Mouse (Mus musculus) gastrocnemius, postnatal 36 days (tissue): ENCODE results near the gene Vmn2r96. TPM values are rescaled to one million over a fixed set of nuclear protein-coding genes. Genes with fewer than 3 reads are reported as not detected.
"Not testable (repeated sequence)": the region's sequence is repeated elsewhere in the genome, so short reads cannot be mapped to it uniquely, and the experiment has no call there.

ENCODE experiments used
- DNase-seq, 2 experiments: peaks; one replicate each; pipeline ENCODE4 v3.0.0; 2022
- intact Hi-C: fragments of 180-260 bp; cut with DNase I; formaldehyde crosslinking; loops from one replicate; pipeline ENCODE4 v1.15.1; 2025
- long read RNA-seq, 2 experiments: library from polyadenylated mRNA; stranded (forward); transcript quantifications; one replicate each; pipeline ENCODE4 v2.0.0; 2021
- total RNA-seq, 2 experiments: library from RNA; stranded (reverse); gene quantifications; 2 replicates each; pipeline ENCODE4 v1.2.3; 2021

The Vmn2r96 gene
- total RNA-seq = not detected
- long read RNA-seq, experiment 1 = 0 reads
- long read RNA-seq, experiment 2 = 0 reads

DNA sequence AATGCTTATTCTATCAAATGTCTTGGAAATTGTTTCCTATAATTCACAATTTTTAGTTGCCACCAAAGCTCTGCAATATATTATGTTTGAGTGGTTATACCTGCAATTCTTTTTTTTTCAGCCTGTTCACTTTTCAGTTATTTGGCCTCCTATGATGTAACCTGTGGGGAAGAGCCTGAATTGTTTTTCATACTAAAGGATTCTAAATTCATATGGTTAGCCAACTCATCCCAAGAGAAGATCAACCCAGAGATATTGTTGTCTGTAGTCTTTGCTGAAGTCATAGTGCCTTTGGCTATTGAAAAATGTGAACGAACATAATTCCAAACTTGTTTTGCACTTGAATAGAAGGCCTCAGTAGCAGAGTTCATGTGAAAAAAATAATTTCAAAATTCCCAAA, at the start of gene Vmn2r96:
Gene Vmn2r96, plus strand, starts transcription at position 301 of the 400 bp plus-strand sequence.
- DNase-seq, intact Hi-C loops: not testable (repeated sequence)

DNA sequence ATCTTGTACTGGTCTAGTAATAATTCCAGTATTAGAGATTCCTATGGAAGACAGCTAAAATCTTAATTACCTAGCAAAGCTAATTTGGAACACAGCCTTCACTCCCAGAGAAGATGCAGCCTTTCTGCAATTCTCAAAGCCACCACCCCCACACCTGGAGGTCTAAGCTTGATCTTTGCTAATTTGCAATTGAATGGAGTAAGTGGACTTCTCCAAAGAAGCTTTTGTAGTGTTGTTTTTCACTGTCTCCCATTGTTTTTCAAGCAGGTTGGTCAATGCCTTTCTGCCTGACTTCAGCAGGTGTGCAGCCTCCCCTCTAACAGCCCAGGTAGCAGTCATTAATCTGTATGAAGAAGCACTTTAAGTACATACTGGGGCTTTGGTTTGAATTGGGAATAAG, 49.6 kb upstream of the Vmn2r96 start:
- DNase-seq = no peak
- intact Hi-C loops = no loop called here

DNA sequence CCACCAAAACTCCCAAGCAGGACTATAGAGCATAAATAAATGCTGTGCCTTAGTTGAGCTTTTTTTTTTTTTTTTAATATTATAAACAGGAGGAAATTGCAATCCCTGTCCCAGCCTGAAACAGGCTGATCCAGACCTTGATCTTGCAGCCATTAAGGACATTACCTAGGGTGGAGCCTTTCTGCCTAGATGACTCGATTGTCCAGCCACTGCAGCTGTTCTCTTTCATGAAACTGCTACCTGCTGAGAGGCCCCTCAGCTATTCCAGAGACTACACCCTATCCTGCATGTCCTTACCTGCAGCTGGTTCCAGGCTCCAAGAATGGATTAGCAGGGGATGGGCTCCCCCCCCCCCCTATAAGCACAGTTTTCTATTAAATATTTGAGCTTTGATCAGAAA, 49.0 kb upstream of the Vmn2r96 start:
- intact Hi-C loops = no loop called here
- DNase-seq = no peak

DNA sequence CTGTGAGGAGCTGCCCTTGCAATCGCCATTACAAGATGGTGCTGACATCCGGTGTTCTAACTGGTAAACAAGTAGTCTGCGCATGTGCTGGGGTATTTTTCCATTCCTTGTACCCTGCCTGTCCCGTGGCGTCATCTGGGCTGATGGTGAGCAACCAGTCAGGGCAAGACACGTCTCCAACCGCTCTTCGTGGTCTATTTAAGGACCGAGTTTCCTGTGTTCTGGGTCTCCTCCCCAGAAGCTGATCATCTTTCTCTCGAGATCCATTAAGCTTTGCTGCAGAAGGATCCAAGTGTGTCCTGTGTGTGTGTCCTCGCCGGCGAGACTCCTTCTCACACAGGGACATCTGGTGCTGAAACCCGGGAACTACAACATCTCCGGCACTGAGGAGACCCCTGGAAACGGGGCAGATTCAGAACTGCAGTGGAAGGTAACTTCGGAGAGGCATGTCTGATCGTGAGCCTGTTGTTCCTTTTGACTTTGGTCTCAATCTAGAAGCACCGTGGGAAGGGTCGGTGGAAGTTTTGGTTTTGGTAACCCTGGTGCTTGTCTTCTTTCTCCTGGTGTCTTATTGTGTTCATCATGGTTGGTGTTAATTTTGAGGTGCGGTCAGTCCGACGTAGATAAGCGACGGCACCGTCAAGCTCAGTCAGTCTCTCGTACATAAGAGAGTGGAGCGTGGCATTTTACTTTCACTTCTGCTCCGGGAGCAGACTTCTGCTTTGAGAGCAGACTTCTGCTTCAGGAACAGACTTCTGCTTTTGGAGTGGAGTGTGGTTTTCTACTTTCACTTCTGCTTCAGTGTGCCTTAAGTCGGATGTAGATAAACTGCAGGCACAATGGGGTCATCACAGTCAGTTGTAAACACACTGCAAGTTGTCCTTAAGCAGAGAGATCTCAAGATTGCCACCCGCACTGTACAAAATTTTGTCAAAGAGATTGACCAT, 14.5 kb upstream of the Vmn2r96 start:
- DNase-seq, intact Hi-C loops: not testable (repeated sequence)

DNA sequence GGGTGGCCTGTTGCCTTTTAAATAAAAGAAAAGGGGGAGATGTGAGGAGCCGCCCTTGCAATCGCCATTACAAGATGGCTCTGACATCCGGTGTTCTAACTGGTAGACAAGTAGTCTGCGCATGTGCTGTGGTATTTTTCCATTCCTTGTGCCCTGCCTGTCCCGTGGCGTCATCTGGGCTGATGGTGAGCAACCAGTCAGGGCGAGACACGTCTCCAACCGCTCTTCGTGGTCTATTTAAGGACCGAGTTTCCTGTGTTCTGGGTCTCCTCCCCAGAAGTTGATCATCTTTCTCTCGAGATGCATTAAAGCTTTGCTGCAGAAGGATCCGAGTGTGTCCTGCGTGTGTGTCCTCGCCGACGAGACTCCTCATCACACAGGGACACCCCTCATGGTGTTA, 6.8 kb upstream of the Vmn2r96 start:
- intact Hi-C loops, DNase-seq: not testable (repeated sequence)

DNA sequence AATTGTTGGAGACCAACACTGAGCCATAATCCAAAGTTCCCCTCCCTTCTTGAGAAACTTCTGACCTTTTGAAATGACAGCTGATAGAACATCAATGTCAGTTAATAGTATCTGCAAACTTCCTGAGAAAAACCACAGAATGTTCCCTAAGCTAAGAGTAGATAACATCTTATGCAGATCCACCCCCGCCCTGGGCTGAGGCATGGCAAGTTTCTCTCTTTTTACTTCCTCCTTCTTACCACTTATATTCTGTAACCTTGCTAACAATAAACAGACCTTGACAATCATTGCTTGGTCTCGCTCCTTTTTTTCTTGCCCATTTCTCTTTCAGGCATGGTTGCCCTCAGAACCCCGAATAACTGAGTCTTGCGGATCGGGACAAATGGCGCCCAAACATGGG, 42.2 kb downstream of the Vmn2r96 start:
- intact Hi-C loops, DNase-seq: not testable (repeated sequence)

DNA sequence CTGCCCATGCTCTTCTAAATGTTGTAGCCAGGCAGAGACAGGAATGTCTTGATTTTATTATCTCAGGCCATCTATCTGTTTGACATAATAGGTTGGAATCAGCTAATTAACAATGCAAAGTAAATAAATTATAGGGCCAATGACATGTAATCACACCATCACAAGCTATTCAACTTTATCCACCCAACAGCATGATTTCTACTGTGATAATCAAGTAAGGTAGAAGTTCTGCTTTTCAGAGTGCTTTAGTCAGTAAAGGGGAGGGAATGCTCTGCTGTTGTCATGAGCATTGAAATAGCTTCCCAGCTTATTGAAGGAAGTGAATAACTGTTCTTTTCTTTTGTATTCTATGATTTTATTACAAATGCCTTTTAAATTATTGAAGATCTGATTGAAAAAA, 53.6 kb downstream of the Vmn2r96 start:
- intact Hi-C loops = no loop called here
- no peak for DNase-seq

Other genes with a start within 250 kb of the Vmn2r96 start
- not detected for gene Vmn2r95, start 149.1 kb upstream of the Vmn2r96 start, total RNA-seq